Mouse (Mus musculus): ENCODE results near the gene Fto.

DNA sequence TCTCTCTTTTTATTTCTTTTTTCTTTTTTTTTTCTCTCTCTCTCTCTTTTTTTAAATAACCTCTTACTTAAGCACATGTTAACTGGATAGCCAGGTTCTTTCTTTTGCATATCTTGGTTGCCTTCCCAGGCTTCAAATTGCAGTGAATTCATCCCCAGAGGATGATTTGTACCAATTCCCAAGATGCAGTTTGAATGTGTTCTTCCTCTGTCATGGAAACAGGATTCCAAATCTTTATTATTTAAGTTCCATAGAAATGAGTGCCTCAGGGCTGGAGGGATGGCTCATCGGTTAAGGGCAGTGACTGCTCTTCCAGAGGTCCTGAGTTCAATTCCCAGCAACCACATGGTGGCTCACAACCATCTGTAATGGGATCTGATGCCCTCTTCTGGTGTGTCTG is 236.8 kb downstream of the Fto start:
- no peak for TF ChIP-seq POLR2A (IDR thresholded peaks at IDR 0.05; ENCODE audit: low read depth, low read length)
- TF ChIP-seq CTCF (IDR thresholded peaks at IDR 0.05; ENCODE audit: extremely low read depth, insufficient read depth, insufficient read length, insufficient replicate concordance), result no peak
